Comparison of ENCODE assay signal across 14 mouse cellular contexts in genomic region chr10:12662035-12662434, GRCm38 (mm10).
DNase-seq lines count a peak whose midpoint lies in the region; ATAC-seq and TF ChIP-seq lines count a peak whose summit lies in the region.
"Had no signal": no experiment of that assay in that cellular context is flagged by ENCODE, and none has a peak within 500 bp of the region (broad histone marks: within the 10 kb centered on the region; RNA-seq: fewer than 3 reads in every experiment).

No protein-coding gene starts in this region.

- peak; percentile 46 for TF ChIP-seq CTCF in lung, embryonic 14.5 days (IDR thresholded peaks at IDR 0.05; ENCODE audit: low read depth)

- H3K4me1 ChIP-seq in lung, embryonic 14.5 days (ENCODE audit: insufficient read depth), result no peaks in the 10 kb centered on the region
- H3K4me1 ChIP-seq in hindbrain, embryonic 16.5 days (ENCODE audit: control insufficient read depth, insufficient read depth, low read depth, low read length), result no peaks in the 10 kb centered on the region
- H3K4me1 ChIP-seq: hindbrain, embryonic 12.5 days; megakaryocyte, embryonic 14.5 days had no signal

- H3K9me3 ChIP-seq in lung, embryonic 14.5 days (ENCODE audit: low read depth, low read length), result peaks cover 4% of the 10 kb centered on the region; the same call in 1 of the 2 replicates
- peaks cover 3% of the 10 kb centered on the region; the same call in 1 of the 2 replicates for H3K9me3 ChIP-seq in hindbrain, embryonic 16.5 days (ENCODE audit: control insufficient read depth, low read length)

- H3K36me3 ChIP-seq in lung, embryonic 14.5 days (ENCODE audit: insufficient read depth), result peaks cover 34% of the 10 kb centered on the region
- peaks cover 18% of the 10 kb centered on the region for H3K36me3 ChIP-seq in splenic B cell, adult 2 months (ENCODE audit: control insufficient read depth, insufficient read depth, low read length, poor library complexity, severe bottlenecking)
- H3K36me3 ChIP-seq in hindbrain, embryonic 16.5 days (ENCODE audit: control insufficient read depth, insufficient read depth, low read length), result peaks cover 5% of the 10 kb centered on the region; the same call in 1 of the 2 replicates

- H3K27ac ChIP-seq in lung, embryonic 14.5 days (ENCODE audit: low read depth), result no peak overlapping the region
- H3K27ac ChIP-seq in hindbrain, embryonic 16.5 days (ENCODE audit: low read depth, low read length), result no peak overlapping the region
- H3K27ac ChIP-seq: hindbrain, embryonic 12.5 days; liver, embryonic 15.5 days had no signal

- WGBS in lung, embryonic 14.5 days, result 88% methylated on average over 4 of the region's 4 CpGs
- 96% methylated on average over 4 of the region's 4 CpGs for WGBS in hindbrain, embryonic 16.5 days

- H3K27me3 ChIP-seq in lung, embryonic 14.5 days (ENCODE audit: insufficient read depth, low read length), result no peaks in the 10 kb centered on the region
- H3K27me3 ChIP-seq in splenic B cell, adult 2 months (ENCODE audit: control insufficient read depth, insufficient read depth, low read length, poor library complexity, severe bottlenecking), result 0 out of 2 replicates have a peak, but pooled peaks cover 2% of the 10 kb centered on the region
- H3K27me3 ChIP-seq in hindbrain, embryonic 16.5 days (replicated peaks; ENCODE audit: control insufficient read depth, insufficient read depth, low read length), result no peaks in the 10 kb centered on the region
- H3K27me3 ChIP-seq: hindbrain, embryonic 12.5 days; liver, embryonic 15.5 days; megakaryocyte, embryonic 14.5 days had no signal

- DNase-seq in heart, adult 11 months, result peak; percentile 21
- DNase-seq in heart, adult 9 months (ENCODE audit: low spot score in 2 of 2), result no peak
- DNase-seq in lung, embryonic 14.5 days, result no peak
- no peak for DNase-seq in lung, postnatal 10 days
- DNase-seq in NIH3T3 (ENCODE audit: low read depth), result peak; percentile 44
- peak; percentile 32 for DNase-seq in splenic B cell, adult 2 months (ENCODE audit: low read depth, low spot score)
- DNase-seq: cerebellum, postnatal 14 days; kidney, postnatal 25 days had no signal

- H3K4me3 ChIP-seq in lung, embryonic 14.5 days (ENCODE audit: low read depth, low read length), result no peak overlapping the region
- H3K4me3 ChIP-seq in hindbrain, embryonic 16.5 days (ENCODE audit: low read length), result no peak overlapping the region
- H3K4me3 ChIP-seq: hindbrain, embryonic 12.5 days; liver, embryonic 15.5 days; megakaryocyte, embryonic 14.5 days had no signal

- no peak for ATAC-seq in lung, embryonic 14.5 days (ENCODE audit: insufficient read depth)
- ATAC-seq in megakaryocyte, adult 5-6 weeks (ENCODE audit: poor library complexity, severe bottlenecking), result no peak
- ATAC-seq in hindbrain, embryonic 16.5 days, result no peak

- no peak overlapping the region for H3K9ac ChIP-seq in lung, embryonic 14.5 days
- no peak overlapping the region for H3K9ac ChIP-seq in hindbrain, embryonic 16.5 days (ENCODE audit: low read depth, low read length)
- H3K9ac ChIP-seq: hindbrain, embryonic 12.5 days; liver, embryonic 15.5 days had no signal

- no peak overlapping the region for H3K4me2 ChIP-seq in lung, embryonic 14.5 days
- no peak overlapping the region for H3K4me2 ChIP-seq in hindbrain, embryonic 16.5 days (ENCODE audit: low read length)
- H3K4me2 ChIP-seq: heart, embryonic 11.5 days; hindbrain, embryonic 12.5 days; liver, embryonic 15.5 days had no signal

Comparison
In these comparisons a context has a peak if more than half of its experiments do, and no peak if none do; other contexts are left out.
1. DNase-seq: peak in heart, adult 11 months (single experiment), NIH3T3 (single experiment) and splenic B cell, adult 2 months (single experiment); none in heart, adult 9 months (0 of 2), lung, embryonic 14.5 days (single experiment) and lung, postnatal 10 days (single experiment).